Mouse (Mus musculus) left cerebral cortex, postnatal 25 days (tissue): ENCODE data around the gene Ascc3. TPM values are rescaled to one million over a fixed set of nuclear protein-coding genes. Genes with fewer than 3 reads are reported as not detected.

Source experiments
- DNase-seq, 2 experiments: peaks; one replicate each; pipeline ENCODE4 v3.0.0; 2022; ENCODE audit warnings: low spot score in 2 of 2, mixed read lengths in 1 of 2
- intact Hi-C: fragments of 180-260 bp; cut with DNase I; formaldehyde crosslinking; loops from one replicate; pipeline ENCODE4 v1.15.1; 2025
- total RNA-seq, 2 experiments: library from RNA; stranded (reverse); gene quantifications; 2 replicates each; pipeline ENCODE4 v1.2.3; 2021

Ascc3 gene
- 10 to 100 TPM; 28.5 to 29.1 TPM for total RNA-seq

GRCm38 (mm10) chr10:50592355-50593293 lies at the start of gene Ascc3:
Gene Ascc3 (plus strand): TSS chr10:50592669.
- intact Hi-C loops, result loop anchor here (5.0 kb wide), 1 partner anchor 300 kb away; the partner anchor contains the start of gene Sim1
- peak; percentile 92 to 95 for DNase-seq

GRCm38 (mm10) chr10:50584721-50585120 lies 7.7 kb upstream of the Ascc3 start:
- DNase-seq, result no peak
- intact Hi-C loops, result no loop called here

- no peak for DNase-seq
- intact Hi-C loops, result no loop called here
Observed at GRCm38 (mm10) chr10:50586556-50586955, 5.9 kb upstream of the Ascc3 start.

- intact Hi-C loops, result loop anchor here (5.0 kb wide), 1 partner anchor 299 kb away; the partner anchor contains the start of gene Sim1
- no peak for DNase-seq
Observed at GRCm38 (mm10) chr10:50593371-50593770, 902 bp downstream of the Ascc3 start.

GRCm38 (mm10) chr10:50595340-50595739 lies 2.9 kb downstream of the Ascc3 start:
- DNase-seq, result no peak
- intact Hi-C loops, result no loop called here

GRCm38 (mm10) chr10:50604919-50605318 lies 12.4 kb downstream of the Ascc3 start:
- intact Hi-C loops, result no loop called here
- DNase-seq, result no peak

- intact Hi-C loops, result no loop called here
- peak in 1 of 2 experiments; percentile 50 for DNase-seq
Observed at GRCm38 (mm10) chr10:50613840-50614239, 21.4 kb downstream of the Ascc3 start.

GRCm38 (mm10) chr10:50625874-50626273 lies 33.4 kb downstream of the Ascc3 start:
- intact Hi-C loops, result no loop called here

GRCm38 (mm10) chr10:50639607-50640006 lies 47.1 kb downstream of the Ascc3 start:
- intact Hi-C loops, result no loop called here
- no peak for DNase-seq

More at GRCm38 (mm10) chr10:50625874-50626273, 33.4 kb downstream of the Ascc3 start:
- no peak for DNase-seq

- intact Hi-C loops, result no loop called here
- DNase-seq, result no peak
Observed at GRCm38 (mm10) chr10:50650612-50651011, 58.1 kb downstream of the Ascc3 start.

GRCm38 (mm10) chr10:50653551-50653950 lies 61.1 kb downstream of the Ascc3 start:
- no peak for DNase-seq
- intact Hi-C loops, result no loop called here

GRCm38 (mm10) chr10:50657352-50657751 lies 64.9 kb downstream of the Ascc3 start:
- peak in 1 of 2 experiments; percentile 37 for DNase-seq

GRCm38 (mm10) chr10:50671517-50671916 lies 79.0 kb downstream of the Ascc3 start:
- intact Hi-C loops, result no loop called here
- DNase-seq, result no peak

More at GRCm38 (mm10) chr10:50657352-50657751, 64.9 kb downstream of the Ascc3 start:
- intact Hi-C loops, result no loop called here

GRCm38 (mm10) chr10:50690324-50690723 lies 97.9 kb downstream of the Ascc3 start:
- no peak for DNase-seq
- intact Hi-C loops, result no loop called here

- DNase-seq, result peak in 1 of 2 experiments; percentile 11
- intact Hi-C loops, result no loop called here
Observed at GRCm38 (mm10) chr10:50698836-50699433, 106.5 kb downstream of the Ascc3 start.

GRCm38 (mm10) chr10:50701736-50702135 lies 109.3 kb downstream of the Ascc3 start:
- intact Hi-C loops, result loop anchor here (2.0 to 5.0 kb wide), 2 partner anchors 591 to 703 kb away; no protein-coding TSS in a partner anchor
- no peak for DNase-seq

- DNase-seq, result no peak
- intact Hi-C loops, result loop anchor here (5.0 kb wide), 1 partner anchor 590 kb away; no protein-coding TSS in a partner anchor
Observed at GRCm38 (mm10) chr10:50702361-50702760, 109.9 kb downstream of the Ascc3 start.

- intact Hi-C loops, result loop anchor here (5.0 kb wide), 1 partner anchor 588 kb away; no protein-coding TSS in a partner anchor
- DNase-seq, result peak; percentile 51 to 70
Observed at GRCm38 (mm10) chr10:50704202-50704601, 111.7 kb downstream of the Ascc3 start.

- intact Hi-C loops, result loop anchor here (5.0 kb wide), 1 partner anchor 587 kb away; no protein-coding TSS in a partner anchor
- DNase-seq, result no peak
Observed at GRCm38 (mm10) chr10:50704898-50705297, 112.4 kb downstream of the Ascc3 start.

GRCm38 (mm10) chr10:50711286-50711685 lies 118.8 kb downstream of the Ascc3 start:
- intact Hi-C loops, result no loop called here
- DNase-seq, result no peak
